Mouse (Mus musculus) embryonic facial prominence, embryonic 12.5 days (tissue): ENCODE results near the gene Ugt1a10. TPM values are rescaled to one million over a fixed set of nuclear protein-coding genes. Genes with fewer than 3 reads are reported as not detected.
"Not testable (repeated sequence)": the region's sequence is repeated elsewhere in the genome, so short reads cannot be mapped to it uniquely, and the experiment has no call there.

ENCODE experiments used
- ATAC-seq: fragments of 200-750 bp; cut with Nextera tagmentation; 2 replicates; pipeline ENCODE4 v1.8.0; 2017; ENCODE audit not compliant: insufficient number of reproducible peaks, insufficient read depth, low FRiP score, low TSS enrichment
- H3K27ac ChIP-seq: fragments of 300-500 bp; sonication (generic); 2 replicates; pipeline ENCODE4 v1.5.1; 2016; ENCODE audit warnings: mild to moderate bottlenecking
- H3K27me3 ChIP-seq: fragments of 300-500 bp; sonication (generic); 2 replicates; pipeline ENCODE4 v1.6.1; 2016; ENCODE audit warnings: mild to moderate bottlenecking, moderate library complexity
- H3K36me3 ChIP-seq: fragments of 300-500 bp; sonication (generic); 2 replicates; pipeline ENCODE4 v1.6.1; 2016; ENCODE audit warnings: mild to moderate bottlenecking
- H3K4me1 ChIP-seq: fragments of 300-500 bp; sonication (generic); 2 replicates; pipeline ENCODE4 v1.6.1; 2016
- H3K4me2 ChIP-seq: fragments of 300-500 bp; sonication (generic); replicated peaks from 2 replicates; pipeline ENCODE4 v1.6.1; 2016; ENCODE audit warnings: mild to moderate bottlenecking, moderate library complexity
- H3K4me3 ChIP-seq: fragments of 300-500 bp; sonication (generic); 2 replicates; pipeline ENCODE4 v1.5.1; 2016; ENCODE audit warnings: mild to moderate bottlenecking
- H3K9ac ChIP-seq: fragments of 300-500 bp; sonication (generic); 2 replicates; pipeline ENCODE4 v1.6.1; 2016; ENCODE audit warnings: mild to moderate bottlenecking, moderate library complexity
- H3K9me3 ChIP-seq: fragments of 300-500 bp; sonication (generic); 2 replicates; pipeline ENCODE4 v1.6.1; 2016; ENCODE audit warnings: mild to moderate bottlenecking, moderate library complexity
- WGBS: fragments of 180-500 bp; shearing (Covaris S2); methylation state at CpG from one replicate; pipeline ENCODE4 v1.1.7; 2016; 5-methylcytosine and 5-hydroxymethylcytosine counted together
- polyA plus RNA-seq: library from polyadenylated mRNA; unstranded; fragments of >200 nt; fragmentation: Nextera tagmentation; extraction: Ambion mirVana; gene quantifications from 2 replicates; pipeline ENCODE4 v1.2.1, GENCODE M21; 2016

The Ugt1a10 gene
- polyA plus RNA-seq, 1 experiment from 2014 or later, result not detected

- ATAC-seq, H3K27ac ChIP-seq, H3K36me3 ChIP-seq, H3K9ac ChIP-seq, H3K4me3 ChIP-seq, H3K4me2 ChIP-seq, H3K27me3 ChIP-seq, H3K4me1 ChIP-seq, H3K9me3 ChIP-seq: not testable (repeated sequence)
- 80% methylated on average over 2 of the region's 2 CpGs for WGBS
These were observed 7.8 kb upstream of the Ugt1a10 start for GRCm38 (mm10) chr1:88047408-88047807.

GRCm38 (mm10) chr1:88066472-88067102, 11.4 kb downstream of the Ugt1a10 start:
- H3K4me1 ChIP-seq, H3K27ac ChIP-seq, H3K4me3 ChIP-seq, H3K9ac ChIP-seq, H3K27me3 ChIP-seq, H3K9me3 ChIP-seq, H3K4me2 ChIP-seq, ATAC-seq, H3K36me3 ChIP-seq: not testable (repeated sequence)
- 63% methylated on average over 1 of the region's 2 CpGs for WGBS

- 68% methylated on average over 2 of the region's 2 CpGs for WGBS
- H3K4me2 ChIP-seq, result no peak within 1 kb of the TSS
- no peak for ATAC-seq
- no peaks in the 10 kb centered on the region for H3K9me3 ChIP-seq
- no peaks in the 10 kb centered on the region for H3K36me3 ChIP-seq
- no peak within 1 kb of the TSS for H3K9ac ChIP-seq
- no peak within 1 kb of the TSS for H3K4me3 ChIP-seq
- H3K27ac ChIP-seq, result no peak within 1 kb of the TSS
- H3K4me1 ChIP-seq, result no peaks in the 10 kb centered on the region
- no peaks in the 10 kb centered on the region for H3K27me3 ChIP-seq
These were observed 15.3 kb downstream of the Ugt1a10 start, which contains the start of gene Ugt1a9 for GRCm38 (mm10) chr1:88070495-88070894. Gene Ugt1a9, plus strand, starts transcription at chr1:88070800.

GRCm38 (mm10) chr1:88070902-88071301, 15.7 kb downstream of the Ugt1a10 start:
- no peak for ATAC-seq
- no peaks in the 10 kb centered on the region for H3K4me1 ChIP-seq
- no peaks in the 10 kb centered on the region for H3K9me3 ChIP-seq

GRCm38 (mm10) chr1:88074471-88074870, 19.3 kb downstream of the Ugt1a10 start:
- no peaks in the 10 kb centered on the region for H3K9me3 ChIP-seq
- no peak overlapping the region for H3K27ac ChIP-seq
- H3K4me1 ChIP-seq, result no peaks in the 10 kb centered on the region
- no peak for ATAC-seq
- 85% methylated on average over 2 of the region's 2 CpGs for WGBS
- no peak overlapping the region for H3K9ac ChIP-seq
- no peak overlapping the region for H3K4me3 ChIP-seq
- no peaks in the 10 kb centered on the region for H3K27me3 ChIP-seq
- H3K36me3 ChIP-seq, result no peaks in the 10 kb centered on the region
- H3K4me2 ChIP-seq, result no peak overlapping the region

More at GRCm38 (mm10) chr1:88070902-88071301, 15.7 kb downstream of the Ugt1a10 start:
- 89% methylated on average over 4 of the region's 4 CpGs for WGBS
- H3K4me3 ChIP-seq, result no peak overlapping the region
- no peaks in the 10 kb centered on the region for H3K27me3 ChIP-seq
- H3K36me3 ChIP-seq, result no peaks in the 10 kb centered on the region
- no peak overlapping the region for H3K4me2 ChIP-seq
- H3K27ac ChIP-seq, result no peak overlapping the region
- no peak overlapping the region for H3K9ac ChIP-seq

GRCm38 (mm10) chr1:88077128-88077527, 21.9 kb downstream of the Ugt1a10 start:
- Histone ChIP-seq H3K4me3 (no peak overlapping the region), H3K4me2 (no peak overlapping the region), H3K9ac (no peak overlapping the region), H3K27ac (no peak overlapping the region), H3K36me3 (no peaks in the 10 kb centered on the region), H3K4me1 (no peaks in the 10 kb centered on the region), H3K9me3 (no peaks in the 10 kb centered on the region), H3K27me3 (no peaks in the 10 kb centered on the region)
- ATAC-seq, result no peak
- WGBS, result 89% methylated on average over 1 of the region's 1 CpGs

GRCm38 (mm10) chr1:88081670-88082069, 26.5 kb downstream of the Ugt1a10 start:
- no peaks in the 10 kb centered on the region for H3K36me3 ChIP-seq
- H3K4me1 ChIP-seq, result no peaks in the 10 kb centered on the region
- H3K27ac ChIP-seq, result no peak overlapping the region
- ATAC-seq, result no peak
- H3K4me3 ChIP-seq, result no peak overlapping the region
- H3K9me3 ChIP-seq, result no peaks in the 10 kb centered on the region
- no peak overlapping the region for H3K9ac ChIP-seq
- 86% methylated on average over 1 of the region's 1 CpGs for WGBS
- H3K4me2 ChIP-seq, result no peak overlapping the region
- no peaks in the 10 kb centered on the region for H3K27me3 ChIP-seq

GRCm38 (mm10) chr1:88086125-88086524, 30.9 kb downstream of the Ugt1a10 start:
- Histone ChIP-seq H3K27ac (no peak overlapping the region), H3K9ac (no peak overlapping the region), H3K9me3 (no peaks in the 10 kb centered on the region), H3K4me1 (no peaks in the 10 kb centered on the region), H3K36me3 (no peaks in the 10 kb centered on the region), H3K4me3 (no peak overlapping the region), H3K4me2 (no peak overlapping the region), H3K27me3 (no peaks in the 10 kb centered on the region)
- no peak for ATAC-seq
- 68% methylated on average over 1 of the region's 1 CpGs for WGBS

- ATAC-seq, result no peak
- H3K27me3 ChIP-seq, result no peaks in the 10 kb centered on the region
- 71% methylated on average over 3 of the region's 3 CpGs for WGBS
These were observed 32.3 kb downstream of the Ugt1a10 start, which contains the start of gene Ugt1a8 for GRCm38 (mm10) chr1:88087513-88087912. Gene Ugt1a8, plus strand, starts transcription at chr1:88087813.

GRCm38 (mm10) chr1:88092341-88092740, 37.2 kb downstream of the Ugt1a10 start:
- Histone ChIP-seq H3K36me3 (no peaks in the 10 kb centered on the region), H3K27me3 (no peaks in the 10 kb centered on the region), H3K4me1 (no peaks in the 10 kb centered on the region), H3K9me3 (no peaks in the 10 kb centered on the region), H3K27ac (no peak overlapping the region), H3K4me2 (no peak overlapping the region), H3K4me3 (no peak overlapping the region), H3K9ac (no peak overlapping the region)
- no peak for ATAC-seq

More at GRCm38 (mm10) chr1:88087513-88087912, 32.3 kb downstream of the Ugt1a10 start, which contains the start of gene Ugt1a8:
- Histone ChIP-seq H3K9ac (no peak within 1 kb of the TSS), H3K27ac (no peak within 1 kb of the TSS), H3K4me2 (no peak within 1 kb of the TSS), H3K36me3 (no peaks in the 10 kb centered on the region), H3K9me3 (no peaks in the 10 kb centered on the region), H3K4me1 (no peaks in the 10 kb centered on the region), H3K4me3 (no peak within 1 kb of the TSS)

- not testable (repeated sequence) for H3K27me3 ChIP-seq, H3K27ac ChIP-seq, ATAC-seq, H3K36me3 ChIP-seq, H3K9me3 ChIP-seq, H3K4me1 ChIP-seq, H3K4me2 ChIP-seq, H3K4me3 ChIP-seq, H3K9ac ChIP-seq
- 64% methylated on average over 3 of the region's 3 CpGs for WGBS
These were observed 39.1 kb downstream of the Ugt1a10 start for GRCm38 (mm10) chr1:88094270-88094676.

- Histone ChIP-seq H3K4me1 (no peaks in the 10 kb centered on the region), H3K36me3 (no peaks in the 10 kb centered on the region), H3K27ac (peak within 1 kb of the TSS; percentile 9; the same call in 1 of the 2 replicates), H3K4me3 (no peak within 1 kb of the TSS), H3K9ac (no peak within 1 kb of the TSS), H3K27me3 (no peaks in the 10 kb centered on the region), H3K9me3 (no peaks in the 10 kb centered on the region), H3K4me2 (no peak within 1 kb of the TSS; the same call in 1 of the 2 replicates)
- 44% methylated on average over 10 of the region's 10 CpGs for WGBS
- no peak for ATAC-seq
These were observed 39.8 kb downstream of the Ugt1a10 start, which contains the start of gene Ugt1a7c for GRCm38 (mm10) chr1:88094941-88095492. Gene Ugt1a7c, plus strand, starts transcription at chr1:88095062.
